Mouse (Mus musculus) embryonic facial prominence, embryonic 11.5 days (tissue): ENCODE results near the gene Tm2d1. TPM values are rescaled to one million over a fixed set of nuclear protein-coding genes. Genes with fewer than 3 reads are reported as not detected.

Experiments
- ATAC-seq: fragments of 200-750 bp; cut with Nextera tagmentation; replicated peaks from 2 replicates; pipeline ENCODE4 v1.8.0; 2017; ENCODE audit warnings: low read depth; ENCODE audit not compliant: insufficient number of reproducible peaks, low FRiP score, low TSS enrichment
- DNase-seq: peaks from one replicate; pipeline ENCODE4 v3.0.0-alpha.2; 2015; ENCODE audit warnings: low spot score
- H3K27ac ChIP-seq: fragments of 300-500 bp; sonication (generic); replicated peaks from 2 replicates; pipeline ENCODE4 v1.5.1; 2014; ENCODE audit warnings: mild to moderate bottlenecking, low read depth, low read length, control low read depth
- H3K27me3 ChIP-seq: fragments of 300-500 bp; sonication (generic); 2 replicates; pipeline ENCODE4 v1.6.1; 2014; ENCODE audit warnings: mild to moderate bottlenecking, low read length, moderate library complexity, mixed read lengths; ENCODE audit not compliant: control insufficient read depth, insufficient read depth
- H3K36me3 ChIP-seq: fragments of 300-500 bp; sonication (generic); replicated peaks from 2 replicates; pipeline ENCODE4 v1.6.1; 2014; ENCODE audit warnings: low read depth, mild to moderate bottlenecking, low read length, moderate library complexity, mixed read lengths; ENCODE audit not compliant: control insufficient read depth, insufficient read depth
- H3K4me1 ChIP-seq: fragments of 300-500 bp; sonication (generic); 2 replicates; pipeline ENCODE4 v1.6.1; 2014; ENCODE audit warnings: low read length, mixed read lengths; ENCODE audit not compliant: control insufficient read depth, insufficient read depth
- H3K4me2 ChIP-seq: fragments of 300-500 bp; sonication (generic); 2 replicates; pipeline ENCODE4 v1.6.1; 2014; ENCODE audit warnings: low read depth, mild to moderate bottlenecking, control low read depth, low read length, moderate library complexity
- H3K4me3 ChIP-seq: fragments of 300-500 bp; sonication (generic); 2 replicates; pipeline ENCODE4 v1.5.1; 2014; ENCODE audit warnings: low read depth, low read length, control low read depth
- H3K9ac ChIP-seq: fragments of 300-500 bp; sonication (generic); replicated peaks from 2 replicates; pipeline ENCODE4 v1.6.1; 2014; ENCODE audit warnings: mild to moderate bottlenecking, control low read depth, low read length
- H3K9me3 ChIP-seq: fragments of 300-500 bp; sonication (generic); replicated peaks from 2 replicates; pipeline ENCODE4 v1.6.1; 2016; ENCODE audit warnings: mild to moderate bottlenecking, low read length, inconsistent platforms, mixed read lengths; ENCODE audit not compliant: control insufficient read depth
- WGBS: fragments of 180-500 bp; shearing (Covaris S2); extraction: QIAGEN DNeasy Blood & Tissue Kit; methylation state at CpG from one replicate; pipeline ENCODE4 v1.1.7; 2014; 5-methylcytosine and 5-hydroxymethylcytosine counted together
- polyA plus RNA-seq: library from polyadenylated mRNA; unstranded; fragments of >200 nt; fragmentation: Nextera tagmentation; extraction: Ambion mirVana; gene quantifications from 2 replicates; pipeline ENCODE4 v1.2.1, GENCODE M21; 2014

Gene Tm2d1
- polyA plus RNA-seq, 1 experiment from 2014 or later, result 101 TPM

DNA sequence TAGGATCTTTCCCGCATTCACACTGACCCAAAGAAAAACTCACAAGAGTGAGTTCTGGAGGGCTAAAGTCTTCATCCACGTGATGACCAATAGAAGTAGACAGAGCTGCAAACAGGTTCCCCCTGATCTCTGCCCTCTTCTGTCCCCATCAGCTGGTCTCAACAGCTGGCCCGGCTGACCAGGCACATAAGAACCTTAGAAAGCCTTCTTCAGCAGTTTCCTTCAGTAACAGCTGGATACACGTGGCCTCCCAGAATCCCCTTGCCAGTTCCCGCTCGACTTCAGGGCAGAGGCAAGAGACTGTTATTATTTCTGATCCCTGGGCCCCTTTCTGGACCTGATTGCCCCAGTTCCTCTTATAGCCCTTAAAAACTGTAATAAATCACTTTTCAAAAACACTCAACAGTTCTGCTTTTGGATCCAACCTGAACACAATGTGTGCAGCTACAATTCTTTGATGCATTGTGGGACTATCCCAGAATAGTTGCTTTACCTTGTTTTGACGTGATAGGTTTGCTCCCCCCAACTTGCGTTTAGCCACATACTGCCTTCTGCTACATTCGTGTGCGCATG lies 43.0 kb downstream of the Tm2d1 start:
- ATAC-seq (no peak), DNase-seq (no peak)
- Histone ChIP-seq H3K27me3 (no peaks in the 10 kb centered on the region), H3K9ac (no peak overlapping the region), H3K4me2 (no peak overlapping the region), H3K9me3 (no peaks in the 10 kb centered on the region), H3K27ac (no peak overlapping the region), H3K4me1 (no peaks in the 10 kb centered on the region), H3K4me3 (no peak overlapping the region), H3K36me3 (no peaks in the 10 kb centered on the region)
- 62% methylated on average over 10 of the region's 10 CpGs for WGBS

- DNase-seq, result no peak
- ATAC-seq, result no peak
- Histone ChIP-seq H3K4me1 (no peaks in the 10 kb centered on the region), H3K36me3 (no peaks in the 10 kb centered on the region), H3K9ac (no peak overlapping the region), H3K9me3 (no peaks in the 10 kb centered on the region), H3K27me3 (no peaks in the 10 kb centered on the region), H3K4me3 (no peak overlapping the region), H3K27ac (no peak overlapping the region), H3K4me2 (no peak overlapping the region)
- WGBS, result 67% methylated on average over 14 of the region's 14 CpGs
Measured at GRCm38 (mm10) chr4:98338636-98339630, 44.2 kb downstream of the Tm2d1 start.

DNA sequence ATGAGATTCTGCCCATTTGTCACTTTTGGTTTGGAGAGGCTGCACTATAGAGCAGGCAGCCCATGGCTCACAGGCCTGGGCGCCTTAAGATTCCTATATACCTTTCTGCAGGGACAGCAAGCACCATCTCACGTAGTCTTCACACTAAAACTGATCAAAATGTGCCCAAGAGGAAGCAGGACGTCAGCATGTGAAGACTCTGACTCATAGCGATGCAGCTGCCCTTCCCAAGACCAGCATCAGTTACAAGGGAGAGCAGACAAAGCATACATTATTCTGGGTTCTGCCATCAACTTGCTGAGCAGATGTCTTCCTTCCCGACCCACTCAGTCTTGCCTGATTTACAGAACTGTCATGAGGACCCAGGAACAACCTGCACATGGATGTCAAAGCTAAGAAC lies 45.9 kb downstream of the Tm2d1 start:
- H3K4me1 ChIP-seq, result no peaks in the 10 kb centered on the region
- ATAC-seq (no peak), DNase-seq (no peak)
- 49% methylated on average over 5 of the region's 5 CpGs for WGBS
- H3K36me3 ChIP-seq, result no peaks in the 10 kb centered on the region
- no peaks in the 10 kb centered on the region for H3K27me3 ChIP-seq
- no peak overlapping the region for H3K9ac ChIP-seq
- no peak overlapping the region for H3K4me3 ChIP-seq
- no peaks in the 10 kb centered on the region for H3K9me3 ChIP-seq
- H3K27ac ChIP-seq, result no peak overlapping the region
- H3K4me2 ChIP-seq, result no peak overlapping the region

DNA sequence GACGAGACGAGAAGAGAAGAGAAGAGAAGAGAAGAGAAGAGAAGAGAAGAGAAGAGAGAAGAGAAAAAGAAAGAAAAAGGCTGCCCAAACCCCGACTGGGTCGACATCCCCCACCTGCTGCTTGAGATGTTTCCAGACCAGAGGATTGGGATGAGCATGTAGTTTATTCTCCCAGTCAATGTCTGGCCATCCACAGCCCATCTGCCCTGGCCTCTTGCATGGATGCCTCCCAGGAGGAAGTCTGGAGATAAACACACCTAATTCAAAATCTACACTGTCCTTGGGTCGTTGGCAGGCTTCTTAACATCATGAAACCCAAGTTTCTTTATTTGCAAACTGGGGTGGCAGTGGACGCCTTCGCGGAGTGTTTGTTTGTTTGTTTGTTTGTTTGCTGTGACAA lies 47.4 kb downstream of the Tm2d1 start:
- DNase-seq (no peak), ATAC-seq (no peak)
- Histone ChIP-seq H3K4me3 (no peak overlapping the region), H3K9me3 (no peaks in the 10 kb centered on the region), H3K27me3 (no peaks in the 10 kb centered on the region), H3K36me3 (no peaks in the 10 kb centered on the region), H3K4me2 (no peak overlapping the region), H3K9ac (no peak overlapping the region), H3K4me1 (no peaks in the 10 kb centered on the region), H3K27ac (no peak overlapping the region)
- WGBS, result 75% methylated on average over 8 of the region's 8 CpGs

GRCm38 (mm10) chr4:98322223-98322622 lies 60.9 kb downstream of the Tm2d1 start:
- ATAC-seq, result peak; percentile 89
- WGBS, result under 1% methylated on average over 29 of the region's 29 CpGs
- Histone ChIP-seq H3K9ac (peak overlapping the region; percentile 64), H3K9me3 (no peaks in the 10 kb centered on the region), H3K36me3 (no peaks in the 10 kb centered on the region), H3K4me3 (peak overlapping the region; percentile 34), H3K4me1 (no peaks in the 10 kb centered on the region), H3K4me2 (peak overlapping the region; percentile 73), H3K27ac (peak overlapping the region; percentile 49), H3K27me3 (no peaks in the 10 kb centered on the region)
- DNase-seq, result peak; percentile 95

GRCm38 (mm10) chr4:98321371-98322111 lies 61.6 kb downstream of the Tm2d1 start:
- Histone ChIP-seq H3K4me1 (no peaks in the 10 kb centered on the region), H3K9ac (peak overlapping the region; percentile 64), H3K4me3 (peak overlapping the region; percentile 34), H3K27ac (peak overlapping the region; percentile 49), H3K27me3 (no peaks in the 10 kb centered on the region), H3K4me2 (peak overlapping the region; percentile 73), H3K36me3 (no peaks in the 10 kb centered on the region), H3K9me3 (no peaks in the 10 kb centered on the region)
- ATAC-seq (peak; percentile 63), DNase-seq (peak; percentile 64)
- 3% methylated on average over 18 of the region's 18 CpGs for WGBS

DNA sequence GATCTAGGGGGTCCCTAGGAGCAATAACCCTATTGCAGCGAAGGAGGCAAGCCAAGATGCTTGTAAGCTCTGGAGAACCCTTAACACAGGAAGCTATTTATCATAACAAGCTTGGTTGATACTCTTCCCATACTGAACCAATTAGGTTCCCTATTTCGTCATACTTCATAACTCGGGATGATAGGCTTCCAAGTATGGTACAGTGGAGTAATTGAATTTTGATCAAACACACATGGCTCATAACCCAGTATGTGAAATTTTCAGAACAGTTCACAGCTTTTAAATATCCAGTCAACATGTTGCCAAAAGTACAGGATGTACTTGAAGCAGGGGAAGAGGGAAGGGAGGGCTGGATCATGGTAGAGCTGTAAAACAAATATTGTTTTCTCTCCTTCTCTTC lies 64.3 kb downstream of the Tm2d1 start:
- H3K4me2 ChIP-seq, result no peak overlapping the region
- H3K9ac ChIP-seq, result no peak overlapping the region
- no peak overlapping the region for H3K27ac ChIP-seq
- no peaks in the 10 kb centered on the region for H3K4me1 ChIP-seq
- WGBS, result 56% methylated on average over 3 of the region's 3 CpGs
- DNase-seq, result peak; percentile 57
- H3K36me3 ChIP-seq, result no peaks in the 10 kb centered on the region
- H3K27me3 ChIP-seq, result no peaks in the 10 kb centered on the region
- H3K4me3 ChIP-seq, result no peak overlapping the region
- no peaks in the 10 kb centered on the region for H3K9me3 ChIP-seq
- ATAC-seq, result no peak
